Mouse (Mus musculus): ENCODE measurements around the gene Gm9944. TPM values are rescaled to one million over a fixed set of nuclear protein-coding genes. Genes with fewer than 3 reads are reported as not detected.

Gene Gm9944
- polyA plus RNA-seq (2015; fragmentation: Nextera tagmentation; extraction: Ambion mirVana) = not detected in 2 replicates

DNA sequence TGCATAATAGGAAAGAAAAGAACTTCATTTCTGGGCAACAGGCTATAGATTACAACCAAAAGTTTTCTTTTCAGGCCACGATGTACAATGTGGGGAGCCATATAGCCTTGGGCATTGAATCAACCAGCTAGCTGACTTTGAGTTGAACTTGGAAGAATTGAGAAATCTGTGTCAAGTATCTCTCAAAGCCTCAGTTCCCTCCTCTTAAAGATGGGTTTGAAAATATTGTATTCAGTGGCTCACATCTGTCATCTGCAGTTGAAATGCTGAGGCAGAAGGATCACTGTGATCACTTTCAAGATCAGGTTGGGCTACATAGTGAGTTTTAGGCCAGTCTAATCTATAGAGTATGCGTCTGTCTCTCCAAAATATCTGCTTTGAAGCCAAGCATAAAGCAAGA lies at the start of gene Gm9944:
Gene Gm9944, minus strand, starts transcription at position 101 of the 400 bp plus-strand sequence.
- Histone ChIP-seq H3K36me3 (ENCODE audit: insufficient read depth, low read length) (no peaks in the 10 kb centered on the region), H3K4me3 (ENCODE audit: low read depth, low read length) (no peak within 1 kb of the TSS), H3K27ac (ENCODE audit: low read length) (no peak within 1 kb of the TSS), H3K9ac (replicated peaks; ENCODE audit: low read depth) (no peak within 1 kb of the TSS), H3K9me3 (ENCODE audit: low read length) (no peaks in the 10 kb centered on the region), H3K27me3 (replicated peaks; ENCODE audit: insufficient read depth, low read length) (no peaks in the 10 kb centered on the region), H3K4me2 (replicated peaks; ENCODE audit: low read depth, low read length) (no peak within 1 kb of the TSS), H3K4me1 (ENCODE audit: insufficient read depth, low read depth, low read length) (no peaks in the 10 kb centered on the region)
- WGBS = 65% methylated on average over 2 of the region's 2 CpGs
- no peak for TF ChIP-seq CTCF (IDR thresholded peaks at IDR 0.05)
- no peak for TF ChIP-seq EP300 (IDR thresholded peaks at IDR 0.05)
- ATAC-seq (no peak), DNase-seq (ENCODE audit: low spot score) (no peak)

GRCm38 (mm10) chr4:144493331-144493730 lies 40.2 kb upstream of the Gm9944 start:
- ATAC-seq (no peak), DNase-seq (ENCODE audit: low spot score) (no peak)
- H3K27me3 ChIP-seq (replicated peaks; ENCODE audit: insufficient read depth, low read length) = no peaks in the 10 kb centered on the region
- no peak overlapping the region for H3K4me2 ChIP-seq (replicated peaks; ENCODE audit: low read depth, low read length)
- H3K4me1 ChIP-seq (ENCODE audit: insufficient read depth, low read depth, low read length) = no peaks in the 10 kb centered on the region
- H3K36me3 ChIP-seq (ENCODE audit: insufficient read depth, low read length) = no peaks in the 10 kb centered on the region
- no peak overlapping the region for H3K27ac ChIP-seq (ENCODE audit: low read length)
- H3K4me3 ChIP-seq (ENCODE audit: low read depth, low read length) = no peak overlapping the region
- no peak for TF ChIP-seq EP300 (IDR thresholded peaks at IDR 0.05)
- TF ChIP-seq CTCF (IDR thresholded peaks at IDR 0.05) = no peak
- no peaks in the 10 kb centered on the region for H3K9me3 ChIP-seq (ENCODE audit: low read length)
- no peak overlapping the region for H3K9ac ChIP-seq (replicated peaks; ENCODE audit: low read depth)

- Histone ChIP-seq H3K27me3 (replicated peaks; ENCODE audit: insufficient read depth, low read length) (no peaks in the 10 kb centered on the region), H3K4me3 (ENCODE audit: low read depth, low read length) (no peak overlapping the region), H3K9ac (replicated peaks; ENCODE audit: low read depth) (no peak overlapping the region), H3K9me3 (ENCODE audit: low read length) (no peaks in the 10 kb centered on the region), H3K4me1 (ENCODE audit: insufficient read depth, low read depth, low read length) (no peaks in the 10 kb centered on the region), H3K27ac (ENCODE audit: low read length) (no peak overlapping the region), H3K4me2 (replicated peaks; ENCODE audit: low read depth, low read length) (no peak overlapping the region), H3K36me3 (ENCODE audit: insufficient read depth, low read length) (no peaks in the 10 kb centered on the region)
- no peak for DNase-seq (ENCODE audit: low spot score)
- no peak for ATAC-seq
- TF ChIP-seq CTCF (IDR thresholded peaks at IDR 0.05) = no peak
- no peak for TF ChIP-seq EP300 (IDR thresholded peaks at IDR 0.05)
- 47% methylated on average over 1 of the region's 1 CpGs for WGBS
Observed at GRCm38 (mm10) chr4:144468091-144468490, 15.0 kb upstream of the Gm9944 start.

DNA sequence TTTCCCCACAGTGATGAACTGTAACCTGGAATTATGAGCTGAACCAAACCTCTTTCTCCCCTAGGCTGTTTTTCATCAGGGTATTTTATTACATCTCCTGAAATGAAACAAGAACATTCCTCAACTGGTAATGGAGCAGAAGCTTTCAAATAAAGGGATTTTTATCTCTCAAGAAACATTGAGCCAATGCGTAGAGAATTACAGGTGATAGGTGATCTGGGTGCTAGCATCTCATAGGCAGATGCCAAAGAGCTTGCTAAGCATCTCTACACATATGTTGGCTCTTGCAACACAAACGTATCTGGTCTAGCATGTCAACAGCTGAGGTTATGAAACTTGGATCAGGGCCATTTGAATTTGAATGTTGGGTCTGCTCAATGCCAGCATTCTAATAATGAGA lies 12.1 kb upstream of the Gm9944 start:
- DNase-seq (ENCODE audit: low spot score) (no peak), ATAC-seq (no peak)
- H3K36me3 ChIP-seq (ENCODE audit: insufficient read depth, low read length) = no peaks in the 10 kb centered on the region
- H3K4me1 ChIP-seq (ENCODE audit: insufficient read depth, low read depth, low read length) = no peaks in the 10 kb centered on the region
- H3K9me3 ChIP-seq (ENCODE audit: low read length) = no peaks in the 10 kb centered on the region
- H3K4me2 ChIP-seq (replicated peaks; ENCODE audit: low read depth, low read length) = no peak overlapping the region
- TF ChIP-seq CTCF (IDR thresholded peaks at IDR 0.05) = no peak
- no peak for TF ChIP-seq EP300 (IDR thresholded peaks at IDR 0.05)
- H3K27ac ChIP-seq (ENCODE audit: low read length) = no peak overlapping the region
- H3K27me3 ChIP-seq (replicated peaks; ENCODE audit: insufficient read depth, low read length) = no peaks in the 10 kb centered on the region
- WGBS = 63% methylated on average over 2 of the region's 2 CpGs
- no peak overlapping the region for H3K4me3 ChIP-seq (ENCODE audit: low read depth, low read length)
- H3K9ac ChIP-seq (replicated peaks; ENCODE audit: low read depth) = no peak overlapping the region

DNA sequence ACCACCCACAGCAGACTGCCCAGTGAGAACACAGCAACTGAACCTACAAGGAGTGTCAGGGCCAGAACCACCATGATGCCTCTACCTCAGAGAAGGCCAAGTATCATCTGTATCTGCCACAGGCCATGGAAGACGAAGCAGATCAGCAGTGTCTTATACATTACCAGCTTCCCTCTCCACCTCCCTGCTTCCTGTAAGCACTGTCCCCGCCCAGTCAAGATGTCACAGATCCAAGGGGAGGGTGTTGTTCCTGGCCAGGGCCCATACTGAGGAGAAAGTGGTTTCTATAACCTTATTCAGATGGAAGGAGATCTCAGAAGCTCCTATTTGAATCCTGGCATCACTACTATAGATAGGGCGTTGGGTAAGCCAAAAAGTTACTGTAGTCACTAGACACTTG lies 10.5 kb upstream of the Gm9944 start, which contains the start of gene Aadacl3:
Gene Aadacl3, minus strand, starts transcription at position 101 of the 400 bp plus-strand sequence.
- no peaks in the 10 kb centered on the region for H3K36me3 ChIP-seq (ENCODE audit: insufficient read depth, low read length)
- 70% methylated on average over 3 of the region's 3 CpGs for WGBS
- no peak within 1 kb of the TSS for H3K4me2 ChIP-seq (replicated peaks; ENCODE audit: low read depth, low read length)
- H3K27ac ChIP-seq (ENCODE audit: low read length) = no peak within 1 kb of the TSS
- H3K9me3 ChIP-seq (ENCODE audit: low read length) = no peaks in the 10 kb centered on the region
- DNase-seq (ENCODE audit: low spot score) (no peak), ATAC-seq (no peak)
- no peaks in the 10 kb centered on the region for H3K4me1 ChIP-seq (ENCODE audit: insufficient read depth, low read depth, low read length)
- H3K27me3 ChIP-seq (replicated peaks; ENCODE audit: insufficient read depth, low read length) = no peaks in the 10 kb centered on the region
- TF ChIP-seq EP300 (IDR thresholded peaks at IDR 0.05) = no peak
- TF ChIP-seq CTCF (IDR thresholded peaks at IDR 0.05) = no peak
- H3K4me3 ChIP-seq (ENCODE audit: low read depth, low read length) = no peak within 1 kb of the TSS
- H3K9ac ChIP-seq (replicated peaks; ENCODE audit: low read depth) = no peak within 1 kb of the TSS

DNA sequence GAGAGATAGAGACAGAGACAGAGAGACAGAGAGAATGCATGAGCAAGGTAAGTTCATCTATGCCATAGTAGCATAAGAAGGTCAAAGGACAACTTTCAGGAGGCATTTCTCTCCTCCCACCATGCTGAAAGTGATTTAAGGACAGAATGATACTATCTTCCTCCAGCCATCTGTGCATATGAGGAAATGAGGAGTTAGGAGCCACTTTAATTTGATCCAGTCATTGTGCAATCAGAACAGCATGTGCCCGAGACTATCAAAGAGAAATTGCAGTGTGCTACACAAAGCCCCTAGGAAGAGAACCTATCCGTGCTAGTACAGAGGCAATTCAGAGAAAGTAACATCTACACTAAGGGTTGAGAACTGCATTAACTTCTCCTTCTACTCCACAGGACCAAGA lies 4.6 kb downstream of the Gm9944 start:
- no peak overlapping the region for H3K4me2 ChIP-seq (replicated peaks; ENCODE audit: low read depth, low read length)
- TF ChIP-seq CTCF (IDR thresholded peaks at IDR 0.05) (no peak), EP300 (IDR thresholded peaks at IDR 0.05) (no peak)
- H3K27me3 ChIP-seq (replicated peaks; ENCODE audit: insufficient read depth, low read length) = no peaks in the 10 kb centered on the region
- no peaks in the 10 kb centered on the region for H3K4me1 ChIP-seq (ENCODE audit: insufficient read depth, low read depth, low read length)
- H3K4me3 ChIP-seq (ENCODE audit: low read depth, low read length) = no peak overlapping the region
- ATAC-seq (no peak), DNase-seq (ENCODE audit: low spot score) (no peak)
- 75% methylated on average over 2 of the region's 2 CpGs for WGBS
- no peak overlapping the region for H3K9ac ChIP-seq (replicated peaks; ENCODE audit: low read depth)
- H3K27ac ChIP-seq (ENCODE audit: low read length) = no peak overlapping the region
- no peaks in the 10 kb centered on the region for H3K36me3 ChIP-seq (ENCODE audit: insufficient read depth, low read length)
- no peaks in the 10 kb centered on the region for H3K9me3 ChIP-seq (ENCODE audit: low read length)

DNA sequence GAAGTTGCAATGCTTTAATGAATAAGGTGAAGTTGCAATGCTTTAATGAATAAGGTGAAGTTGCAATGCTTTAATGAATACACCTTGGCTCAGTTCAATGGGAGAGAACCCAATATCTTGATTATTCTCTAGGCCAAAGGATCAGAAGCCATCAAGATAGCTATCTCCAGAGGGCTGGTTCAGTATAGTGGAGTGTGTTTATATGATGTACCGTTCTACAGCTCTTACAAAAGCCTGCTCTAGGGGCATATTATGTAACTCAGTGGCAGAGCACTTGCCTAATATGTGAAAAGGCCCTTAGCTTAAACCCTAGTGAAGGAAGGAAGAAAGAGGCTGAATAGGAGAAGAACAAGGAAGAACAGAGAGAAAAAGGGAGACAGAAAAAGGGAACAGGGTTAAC lies 11.5 kb downstream of the Gm9944 start:
- no peak overlapping the region for H3K9ac ChIP-seq (replicated peaks; ENCODE audit: low read depth)
- no peak overlapping the region for H3K4me2 ChIP-seq (replicated peaks; ENCODE audit: low read depth, low read length)
- DNase-seq (ENCODE audit: low spot score) (no peak), ATAC-seq (no peak)
- H3K27ac ChIP-seq (ENCODE audit: low read length) = no peak overlapping the region
- 50% methylated on average over 1 of the region's 1 CpGs for WGBS
- H3K36me3 ChIP-seq (ENCODE audit: insufficient read depth, low read length) = no peaks in the 10 kb centered on the region
- H3K4me1 ChIP-seq (ENCODE audit: insufficient read depth, low read depth, low read length) = no peaks in the 10 kb centered on the region
- H3K4me3 ChIP-seq (ENCODE audit: low read depth, low read length) = no peak overlapping the region
- H3K9me3 ChIP-seq (ENCODE audit: low read length) = no peaks in the 10 kb centered on the region
- TF ChIP-seq CTCF (IDR thresholded peaks at IDR 0.05) (no peak), EP300 (IDR thresholded peaks at IDR 0.05) (no peak)
- no peaks in the 10 kb centered on the region for H3K27me3 ChIP-seq (replicated peaks; ENCODE audit: insufficient read depth, low read length)

All from lung, postnatal 0 days (tissue).